Mouse (Mus musculus) common myeloid progenitor, adult 5-6 weeks (primary cell): ENCODE data around the gene Mrgprh. TPM values are rescaled to one million over a fixed set of nuclear protein-coding genes. Genes with fewer than 3 reads are reported as not detected.

ENCODE experiments used
- ATAC-seq: replicated peaks from 2 replicates; pipeline ENCODE4 v1.8.0; 2016; ENCODE audit warnings: low read depth, mild to moderate bottlenecking, moderate TSS enrichment, inconsistent platforms; ENCODE audit not compliant: poor library complexity, severe bottlenecking
- total RNA-seq: library from RNA; stranded (forward); fragments of 200-1000, 187-1606 nt; gene quantifications from 2 replicates; pipeline ENCODE4 v1.2.3, GENCODE M21; 2017

The Mrgprh gene
- total RNA-seq, 1 experiment from 2014 or later: not detected

DNA sequence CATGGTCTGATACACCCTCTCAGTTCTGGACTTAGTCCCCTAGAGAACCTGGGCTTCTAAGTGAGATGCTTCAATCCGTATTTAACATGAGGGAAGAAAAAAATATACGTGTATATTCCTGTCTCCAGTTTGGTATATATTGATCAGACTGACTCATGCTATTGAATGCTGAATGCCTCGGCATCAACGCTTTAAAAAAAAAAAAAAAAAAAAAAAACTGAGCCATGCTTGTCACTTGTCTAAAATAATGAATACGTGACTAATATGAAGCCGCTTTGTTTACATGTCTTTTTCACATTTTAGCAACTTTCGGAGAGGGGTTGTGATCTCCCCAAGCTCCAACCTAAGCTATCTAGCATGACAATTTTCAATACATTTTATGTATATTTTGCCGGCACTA is 34.6 kb downstream of the Mrgprh start:
- no peak for ATAC-seq

DNA sequence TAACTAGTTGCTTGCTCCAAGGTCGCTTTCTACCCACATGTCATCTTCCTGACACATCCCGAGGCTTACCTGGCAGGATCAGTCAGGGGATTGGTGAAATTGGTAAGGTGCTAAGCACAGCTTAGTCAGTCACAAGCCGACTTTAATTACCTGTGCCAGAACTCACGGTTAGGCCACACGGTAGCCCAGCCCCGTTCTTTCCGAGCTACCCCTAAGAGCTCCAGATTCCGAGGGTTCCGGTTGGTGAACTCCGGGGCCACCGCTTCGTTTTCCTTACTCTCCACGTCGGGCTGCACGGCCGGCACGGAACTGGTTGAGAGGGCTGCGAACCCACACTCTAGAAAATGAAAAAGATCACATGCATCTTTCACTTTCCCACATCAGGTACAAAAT is 39.6 kb downstream of the Mrgprh start, which contains the start of gene Tcp1:
Tcp1 (plus strand) TSS at position 214 of the 393 bp plus-strand sequence.
- peak; percentile 5 for ATAC-seq

DNA sequence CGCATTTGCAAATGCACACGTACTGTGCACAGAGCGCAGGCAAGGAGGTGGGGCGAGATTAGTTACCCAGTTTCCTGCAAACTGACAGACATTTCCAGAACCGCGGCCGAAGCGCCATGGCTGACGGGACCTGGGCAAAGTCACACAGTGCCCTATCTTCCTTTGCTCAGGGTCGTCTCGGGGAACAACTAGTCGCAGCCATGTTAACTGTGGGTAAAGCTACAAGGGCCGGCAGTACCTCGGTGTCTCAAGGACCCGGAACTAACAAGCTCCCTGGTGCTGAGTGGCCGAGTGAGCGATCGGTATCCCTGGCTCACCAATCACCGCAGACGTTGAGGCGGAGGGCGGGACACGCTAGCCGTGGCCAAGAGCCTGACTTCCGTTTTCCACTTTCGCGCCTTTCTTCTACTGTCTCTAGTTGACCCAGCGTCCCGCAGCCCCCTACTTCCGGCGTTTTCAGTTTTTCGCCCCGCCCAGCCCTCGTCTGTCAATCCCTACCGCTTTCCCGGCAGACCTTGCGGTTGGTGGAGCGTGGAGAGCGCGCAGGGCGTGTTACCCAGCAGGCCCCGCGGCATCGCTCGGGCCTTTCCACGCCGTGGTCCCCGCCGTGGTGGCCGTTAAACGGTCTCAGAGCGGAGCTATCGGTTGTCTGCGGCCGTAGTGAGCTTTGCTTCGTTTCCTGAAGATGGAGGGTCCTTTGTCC is 40.2 kb downstream of the Mrgprh start, which contains the start of gene Mrpl18:
Mrpl18 (minus strand) TSS at position 465 of the 703 bp plus-strand sequence.
- peak; percentile 96 for ATAC-seq

DNA sequence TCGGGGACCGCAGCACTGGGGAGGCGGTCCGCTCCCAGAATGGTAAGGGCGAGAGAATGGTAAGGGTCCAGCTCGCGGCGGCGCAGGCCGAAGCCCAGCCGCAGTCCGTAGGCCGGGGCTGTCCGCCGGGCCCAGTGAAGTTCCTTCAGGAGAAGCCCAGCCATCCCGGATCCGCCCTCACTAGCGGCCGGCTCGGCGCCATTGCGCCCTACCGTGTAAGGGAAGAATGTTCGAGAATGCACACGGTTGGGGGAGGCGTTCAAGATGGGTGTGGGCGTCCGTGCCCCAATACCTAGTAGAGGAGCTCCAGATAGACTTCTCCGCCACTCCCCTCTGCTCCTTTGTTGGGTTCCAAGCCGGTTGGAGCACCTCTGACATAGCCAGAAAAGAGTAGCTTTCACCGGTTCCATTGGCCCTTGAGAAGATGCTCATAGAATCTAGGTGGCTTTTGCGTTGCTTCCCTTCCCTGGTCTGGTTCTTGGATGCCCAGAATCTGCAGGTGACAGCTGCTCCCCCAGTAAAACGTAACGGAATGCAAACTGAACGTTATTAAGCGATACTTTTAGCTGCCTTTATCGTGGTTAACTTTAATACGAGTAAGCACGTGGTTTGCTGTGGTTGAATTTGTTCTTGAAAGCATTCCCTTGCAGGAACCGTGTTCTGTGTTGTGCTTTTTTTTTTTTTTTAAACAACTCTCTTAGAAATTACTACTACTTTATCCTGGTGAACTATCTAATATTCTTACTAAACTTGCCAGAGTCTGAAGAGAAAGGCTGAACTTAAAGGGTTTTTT is 41.0 kb downstream of the Mrgprh start:
- ATAC-seq: peak; percentile 26

DNA sequence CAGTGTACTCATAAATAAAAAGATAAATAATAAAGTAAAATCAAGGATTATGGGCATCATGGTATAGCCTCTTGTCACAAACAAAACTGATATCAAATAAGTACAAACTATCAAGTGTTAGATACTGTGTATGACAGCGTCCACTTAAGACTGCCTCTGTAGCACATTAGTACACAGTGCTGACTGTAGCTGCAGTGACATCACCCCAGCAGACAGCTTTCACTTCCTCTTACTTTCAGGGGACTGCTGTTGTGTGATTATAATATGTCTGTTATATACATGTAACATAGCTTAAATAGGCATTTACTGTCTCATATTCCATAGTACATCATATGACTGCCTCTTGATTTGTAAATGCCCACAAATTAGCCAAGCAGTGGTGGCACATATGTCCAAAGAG is 45.2 kb downstream of the Mrgprh start:
- ATAC-seq: peak; percentile 43

DNA sequence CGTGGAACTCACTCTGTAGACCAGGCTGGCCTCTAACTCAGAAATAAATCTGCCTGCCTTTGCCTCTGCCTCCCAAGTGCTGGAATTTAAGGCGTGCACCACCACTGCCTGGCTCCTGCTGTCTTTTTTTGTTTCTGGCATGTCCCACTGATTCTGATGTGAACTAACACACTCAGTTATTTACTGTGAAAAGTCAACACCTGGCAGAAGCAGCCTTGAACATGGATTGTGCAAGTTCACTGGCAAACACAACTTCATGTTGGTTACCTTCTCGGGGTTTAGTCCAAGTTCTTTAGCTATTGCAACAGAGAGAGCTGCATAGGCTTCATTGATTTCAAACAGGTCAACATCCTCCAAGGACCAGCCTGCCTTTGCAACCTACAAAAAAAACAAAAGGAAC is 49.2 kb downstream of the Mrgprh start:
- ATAC-seq: no peak

DNA sequence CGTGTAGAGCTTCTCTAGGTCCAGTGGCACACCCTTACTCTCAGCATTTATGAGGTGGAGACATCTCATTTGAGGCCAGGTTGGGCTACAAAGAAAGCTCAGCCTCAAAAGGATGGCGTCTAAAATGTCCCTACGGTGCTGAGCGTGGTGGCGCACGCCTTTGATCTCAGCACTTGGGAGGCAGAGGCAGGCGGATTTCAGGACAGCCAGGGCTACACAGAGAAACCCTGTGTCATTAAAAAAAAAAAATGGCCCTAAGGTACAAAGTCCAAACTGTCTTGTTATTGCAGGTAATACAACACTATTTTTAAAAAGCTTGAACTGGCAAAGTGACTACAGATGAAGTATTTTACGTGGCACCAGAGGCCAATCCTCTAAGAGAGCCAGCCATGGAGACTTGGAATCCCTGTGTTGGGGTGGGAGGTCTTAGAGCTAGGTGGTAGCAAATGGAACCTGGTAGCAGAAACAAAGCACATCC is 49.9 kb downstream of the Mrgprh start:
- no peak for ATAC-seq

Other genes with a start within 250 kb of the Mrgprh start
- gene Slc22a1, start 200.2 kb upstream of the Mrgprh start, total RNA-seq: not detected in 2 replicates
- 5.8 and 7.3 TPM in 2 replicates for gene Igf2r, start 106.4 kb upstream of the Mrgprh start, total RNA-seq
- gene Mas1, start 7.9 kb upstream of the Mrgprh start, total RNA-seq: not detected in 2 replicates
- not detected in 2 replicates for gene Pnldc1, start 34.2 kb downstream of the Mrgprh start, total RNA-seq
- 929 and 961 TPM in 2 replicates for gene Tcp1, start 39.7 kb downstream of the Mrgprh start, total RNA-seq
- gene Mrpl18, start 40.3 kb downstream of the Mrgprh start, total RNA-seq: 205 and 229 TPM in 2 replicates
- 0.27 and 0.29 TPM in 2 replicates for gene Acat3, start 64.6 kb downstream of the Mrgprh start, total RNA-seq
- 14.9 and 17.3 TPM in 2 replicates for gene Acat2, start 84.7 kb downstream of the Mrgprh start, total RNA-seq
- 274 and 376 TPM in 2 replicates for gene Wtap, start 118.1 kb downstream of the Mrgprh start, total RNA-seq
- 77.1 and 80.1 TPM in 2 replicates for gene Sod2, start 130.8 kb downstream of the Mrgprh start, total RNA-seq
- 0.73 TPM in 1 of 2 replicates, not detected in the other for gene Gpr31b, start 176.3 kb downstream of the Mrgprh start, total RNA-seq
- 0.09 and 0.58 TPM in 2 replicates for gene Tcp10b, start 185.1 kb downstream of the Mrgprh start, total RNA-seq